Mouse (Mus musculus): ENCODE measurements around the gene Phactr4.

DNA sequence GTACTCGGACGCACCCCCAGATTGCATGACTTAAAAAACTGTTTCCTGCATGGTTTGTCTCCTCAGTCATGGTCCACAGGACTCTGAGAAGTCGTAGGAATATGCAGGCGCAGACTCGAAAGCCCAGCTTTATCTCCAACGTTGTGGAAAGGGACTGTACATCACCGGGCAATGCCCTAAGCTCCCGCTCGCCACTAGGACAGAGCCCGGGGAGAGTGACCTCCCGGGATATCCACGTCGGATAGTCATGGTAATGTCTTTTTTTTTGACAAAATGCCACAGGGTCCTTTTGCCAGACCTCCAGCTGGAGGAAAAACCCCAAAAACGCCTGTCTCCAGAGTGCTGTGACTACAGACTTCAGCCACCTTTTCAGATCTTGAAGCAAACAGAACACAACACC lies 69.5 kb downstream of the Phactr4 start:
- TF ChIP-seq CTCF (IDR thresholded peaks at IDR 0.05; ENCODE audit: low read depth) = no peak
- TF ChIP-seq EP300 (IDR thresholded peaks at IDR 0.05; ENCODE audit: low read depth) = no peak

Measured in heart, postnatal 0 days (tissue).